8 mouse cellular contexts compared by ENCODE assay signal in genomic region chr6:5384178-5384490, GRCm38 (mm10). TPM values are rescaled to one million over a fixed set of nuclear protein-coding genes. Genes with fewer than 3 reads are reported as not detected.
DNase-seq lines count a peak whose midpoint lies in the region; ATAC-seq and TF ChIP-seq lines count a peak whose summit lies in the region.

No protein-coding gene starts in this region.

- under 1% methylated on average over 11 of the region's 11 CpGs for WGBS in embryonic facial prominence, embryonic 11.5 days
- WGBS in heart, embryonic 10.5 days: 2% methylated on average over 11 of the region's 11 CpGs
- WGBS in kidney, embryonic 14.5 days: under 1% methylated on average over 11 of the region's 11 CpGs
- WGBS in midbrain, postnatal 0 days: 1% methylated on average over 11 of the region's 11 CpGs
- WGBS in stomach, embryonic 14.5 days: 3% methylated on average over 11 of the region's 11 CpGs

- no peak for ATAC-seq in embryonic facial prominence, embryonic 11.5 days (replicated peaks; ENCODE audit: insufficient number of reproducible peaks, low FRiP score, low TSS enrichment, low read depth)
- no peak for ATAC-seq in kidney, embryonic 14.5 days (ENCODE audit: low FRiP score, low TSS enrichment)
- ATAC-seq in midbrain, postnatal 0 days (ENCODE audit: low FRiP score): no peak
- ATAC-seq in stomach, embryonic 14.5 days (ENCODE audit: insufficient number of reproducible peaks, insufficient read depth, low FRiP score, low read depth): no peak

- no peaks in the 10 kb centered on the region for H3K36me3 ChIP-seq in embryonic facial prominence, embryonic 11.5 days (replicated peaks; ENCODE audit: control insufficient read depth, insufficient read depth, low read depth, low read length)
- no peaks in the 10 kb centered on the region for H3K36me3 ChIP-seq in heart, embryonic 10.5 days
- no peaks in the 10 kb centered on the region for H3K36me3 ChIP-seq in kidney, embryonic 14.5 days (ENCODE audit: control insufficient read depth, insufficient read depth, low read length)
- H3K36me3 ChIP-seq in midbrain, postnatal 0 days (ENCODE audit: insufficient read depth, low read length): no peaks in the 10 kb centered on the region
- H3K36me3 ChIP-seq in stomach, embryonic 14.5 days (ENCODE audit: control insufficient read depth, insufficient read depth, low read length): no peaks in the 10 kb centered on the region

- peak overlapping the region; percentile 11 for H3K4me3 ChIP-seq in embryonic facial prominence, embryonic 11.5 days (ENCODE audit: low read depth, low read length)
- peak overlapping the region; percentile 57 for H3K4me3 ChIP-seq in heart, embryonic 10.5 days
- peak overlapping the region; percentile 32 for H3K4me3 ChIP-seq in kidney, embryonic 14.5 days (ENCODE audit: low read length)
- peak overlapping the region; percentile 27; the same call in 1 of the 2 replicates for H3K4me3 ChIP-seq in midbrain, postnatal 0 days (ENCODE audit: low read depth, low read length)
- peak overlapping the region; percentile 24; the same call in 1 of the 2 replicates for H3K4me3 ChIP-seq in stomach, embryonic 14.5 days (ENCODE audit: low read depth, low read length)

- DNase-seq in A20 (ENCODE audit: low read depth, low spot score) (peak; percentile 74), liver (peak; percentile 81)
- DNase-seq in adrenal gland, postnatal 10 days: peak; percentile 79
- peak; percentile 95 for DNase-seq in embryonic facial prominence, embryonic 11.5 days (ENCODE audit: low spot score)
- DNase-seq in heart, embryonic 10.5 days (ENCODE audit: low spot score): no peak
- peak; percentile 92 for DNase-seq in midbrain, postnatal 0 days (ENCODE audit: low spot score)

- peak overlapping the region; percentile 28; the same call in 1 of the 2 replicates for H3K9ac ChIP-seq in embryonic facial prominence, embryonic 11.5 days (replicated peaks; ENCODE audit: low read length)
- H3K9ac ChIP-seq in kidney, embryonic 14.5 days (ENCODE audit: low read depth, low read length): no peak overlapping the region
- H3K9ac ChIP-seq in midbrain, postnatal 0 days (replicated peaks; ENCODE audit: low read length, poor library complexity, severe bottlenecking): 0 out of 2 replicates have a peak overlapping the region, but pooled peaks have one; percentile 52
- H3K9ac ChIP-seq in stomach, embryonic 14.5 days (replicated peaks; ENCODE audit: low read depth, low read length): no peak overlapping the region

- H3K9me3 ChIP-seq in embryonic facial prominence, embryonic 11.5 days (replicated peaks; ENCODE audit: control insufficient read depth, low read length): no peaks in the 10 kb centered on the region
- no peaks in the 10 kb centered on the region for H3K9me3 ChIP-seq in heart, embryonic 10.5 days
- no peaks in the 10 kb centered on the region for H3K9me3 ChIP-seq in kidney, embryonic 14.5 days (ENCODE audit: control insufficient read depth, low read length)
- H3K9me3 ChIP-seq in midbrain, postnatal 0 days (ENCODE audit: low read length): no peaks in the 10 kb centered on the region
- H3K9me3 ChIP-seq in stomach, embryonic 14.5 days (ENCODE audit: control insufficient read depth, low read depth, low read length): no peaks in the 10 kb centered on the region

- H3K27me3 ChIP-seq in embryonic facial prominence, embryonic 11.5 days (ENCODE audit: control insufficient read depth, insufficient read depth, low read length): no peaks in the 10 kb centered on the region
- H3K27me3 ChIP-seq in heart, embryonic 10.5 days (ENCODE audit: insufficient read depth, poor library complexity, severe bottlenecking): no peaks in the 10 kb centered on the region
- no peaks in the 10 kb centered on the region for H3K27me3 ChIP-seq in kidney, embryonic 14.5 days (ENCODE audit: control insufficient read depth, insufficient read depth, low read length)
- no peaks in the 10 kb centered on the region for H3K27me3 ChIP-seq in midbrain, postnatal 0 days (ENCODE audit: insufficient read depth, low read length)
- no peaks in the 10 kb centered on the region for H3K27me3 ChIP-seq in stomach, embryonic 14.5 days (ENCODE audit: control insufficient read depth, insufficient read depth, low read length)

- H3K27ac ChIP-seq in embryonic facial prominence, embryonic 11.5 days (replicated peaks; ENCODE audit: low read depth, low read length): peak overlapping the region; percentile 47
- H3K27ac ChIP-seq in heart, embryonic 10.5 days: peak overlapping the region; percentile 77
- no peak overlapping the region for H3K27ac ChIP-seq in kidney, embryonic 14.5 days (ENCODE audit: low read depth, low read length)
- H3K27ac ChIP-seq in midbrain, postnatal 0 days (ENCODE audit: low read depth, low read length): peak overlapping the region; percentile 39; the same call in 1 of the 2 replicates
- no peak overlapping the region for H3K27ac ChIP-seq in stomach, embryonic 14.5 days (ENCODE audit: low read length)

- H3K4me1 ChIP-seq in embryonic facial prominence, embryonic 11.5 days (ENCODE audit: control insufficient read depth, insufficient read depth, low read length): peaks cover 11% of the 10 kb centered on the region
- H3K4me1 ChIP-seq in heart, embryonic 10.5 days: peaks cover 26% of the 10 kb centered on the region
- H3K4me1 ChIP-seq in kidney, embryonic 14.5 days (ENCODE audit: control insufficient read depth, insufficient read depth, low read length): peaks cover 32% of the 10 kb centered on the region
- peaks cover 9% of the 10 kb centered on the region; the same call in 1 of the 2 replicates for H3K4me1 ChIP-seq in midbrain, postnatal 0 days (ENCODE audit: insufficient read depth, low read length)
- H3K4me1 ChIP-seq in stomach, embryonic 14.5 days (ENCODE audit: control insufficient read depth, insufficient read depth, low read length): peaks cover 23% of the 10 kb centered on the region

- H3K4me2 ChIP-seq in embryonic facial prominence, embryonic 11.5 days (ENCODE audit: low read depth, low read length): peak overlapping the region; percentile 44
- peak overlapping the region; percentile 57 for H3K4me2 ChIP-seq in kidney, embryonic 14.5 days (replicated peaks; ENCODE audit: low read depth, low read length)
- H3K4me2 ChIP-seq in midbrain, postnatal 0 days (ENCODE audit: low read depth, low read length, poor library complexity, severe bottlenecking): peak overlapping the region; percentile 55
- H3K4me2 ChIP-seq in stomach, embryonic 14.5 days (replicated peaks; ENCODE audit: low read depth, low read length): peak overlapping the region; percentile 54

- peak; percentile 80 for TF ChIP-seq CTCF in midbrain, postnatal 0 days (IDR thresholded peaks at IDR 0.05)

RNA-seq across cellular contexts. Expression of gene Asb4, which starts 0.9 kb away (rescaled TPM):
- 1 to 10 TPM; 6.0 to 6.3 TPM for total RNA-seq in adrenal gland, postnatal 10 days (2021)
- polyA plus RNA-seq in embryonic facial prominence, embryonic 11.5 days (2014; fragmentation: Nextera tagmentation; extraction: Ambion mirVana): 90.5 and 98.5 TPM in 2 replicates
- polyA plus RNA-seq in heart, embryonic 10.5 days (2016; fragmentation: Nextera tagmentation; extraction: Ambion mirVana): 60.7 and 132 TPM in 2 replicates
- 32.3 and 40.6 TPM in 2 replicates for polyA plus RNA-seq in kidney, embryonic 14.5 days (2014; fragmentation: Nextera tagmentation; extraction: Ambion mirVana)
- 9.0 and 9.7 TPM in 2 replicates for total RNA-seq in midbrain, postnatal 0 days (2014; rRNA removed)
- polyA plus RNA-seq in midbrain, postnatal 0 days (2015; fragmentation: Nextera tagmentation; extraction: Ambion mirVana): 15.4 and 23.0 TPM in 2 replicates
- 12.4 and 15.8 TPM in 2 replicates for polyA plus RNA-seq in stomach, embryonic 14.5 days (2014; fragmentation: Nextera tagmentation; extraction: Ambion mirVana)

Comparison
In these comparisons a context has a peak if more than half of its experiments do, and no peak if none do; other contexts are left out.
1. H3K27ac ChIP-seq: peak in embryonic facial prominence, embryonic 11.5 days (single experiment), heart, embryonic 10.5 days (single experiment) and midbrain, postnatal 0 days (single experiment); none in kidney, embryonic 14.5 days (single experiment) and stomach, embryonic 14.5 days (single experiment).
2. H3K9ac ChIP-seq: peak in embryonic facial prominence, embryonic 11.5 days (single experiment) and midbrain, postnatal 0 days (single experiment); none in kidney, embryonic 14.5 days (single experiment) and stomach, embryonic 14.5 days (single experiment).
3. Peak in every context shown above with its lines, with median percentiles within 50 percentile points of each other: H3K4me2 ChIP-seq and H3K4me3 ChIP-seq.